Mouse (Mus musculus): Measurements from ENCODE around the gene Icam2. TPM values are rescaled to one million over a fixed set of nuclear protein-coding genes. Genes with fewer than 3 reads are reported as not detected.

Icam2 gene
- polyA plus RNA-seq, 1 experiment from 2014 or later = 24.5 TPM

DNA sequence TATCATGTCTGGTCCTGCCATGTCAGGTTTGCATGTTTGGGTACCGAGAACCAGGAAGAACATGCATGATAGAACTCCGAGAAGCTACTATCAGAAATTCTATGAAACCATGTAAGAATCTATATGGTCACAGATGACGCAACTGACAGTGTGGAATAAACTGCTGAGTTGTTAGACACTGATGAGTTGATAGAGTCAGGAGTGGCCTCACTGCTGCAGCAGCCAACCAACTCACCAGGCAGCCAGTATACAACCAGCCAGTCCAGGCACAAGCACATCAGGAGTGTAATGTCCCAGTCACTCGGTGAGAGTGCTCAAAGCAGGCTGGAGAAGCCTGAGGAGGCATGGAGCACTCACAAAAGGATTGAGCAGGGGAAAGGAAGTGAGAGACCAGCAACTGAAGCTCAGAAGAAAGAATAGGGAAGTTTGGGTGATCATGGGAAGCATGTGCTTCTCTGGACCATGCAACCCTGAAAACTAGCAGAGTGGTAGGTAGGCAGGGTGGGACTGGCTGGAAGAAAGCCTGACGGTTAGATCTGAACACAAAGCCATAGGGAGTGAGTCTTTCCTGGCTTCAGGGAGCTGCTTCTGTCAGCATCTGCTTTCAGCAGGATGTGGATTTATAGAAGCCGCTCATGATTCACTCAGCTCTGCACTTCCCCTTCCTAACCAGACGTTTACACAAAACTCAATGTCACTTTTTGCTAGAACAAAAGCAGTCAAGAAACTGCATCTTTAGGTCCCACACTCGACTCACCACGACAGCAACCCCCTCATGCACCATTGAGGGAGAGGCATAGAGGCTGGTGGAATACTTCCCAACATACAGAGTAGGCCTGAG, 31.6 kb upstream of the Icam2 start:
- Histone ChIP-seq H3K9ac (ENCODE audit: low read length) (no peak overlapping the region), H3K4me3 (ENCODE audit: low read depth, low read length) (no peak overlapping the region), H3K27ac (replicated peaks; ENCODE audit: low read depth, low read length) (no peak overlapping the region), H3K27me3 (ENCODE audit: control insufficient read depth, insufficient read depth, low read length) (no peaks in the 10 kb centered on the region), H3K9me3 (ENCODE audit: control insufficient read depth, low read length) (no peaks in the 10 kb centered on the region), H3K4me2 (ENCODE audit: low read depth, severe bottlenecking) (no peak overlapping the region), H3K36me3 (ENCODE audit: control insufficient read depth, insufficient read depth, low read length) (no peaks in the 10 kb centered on the region), H3K4me1 (ENCODE audit: control insufficient read depth, insufficient read depth, low read length) (no peaks in the 10 kb centered on the region)
- DNase-seq (ENCODE audit: low spot score) (no peak), ATAC-seq (ENCODE audit: insufficient number of reproducible peaks, low FRiP score, low TSS enrichment, low read depth) (no peak)
- 84% methylated on average over 9 of the region's 9 CpGs for WGBS

DNA sequence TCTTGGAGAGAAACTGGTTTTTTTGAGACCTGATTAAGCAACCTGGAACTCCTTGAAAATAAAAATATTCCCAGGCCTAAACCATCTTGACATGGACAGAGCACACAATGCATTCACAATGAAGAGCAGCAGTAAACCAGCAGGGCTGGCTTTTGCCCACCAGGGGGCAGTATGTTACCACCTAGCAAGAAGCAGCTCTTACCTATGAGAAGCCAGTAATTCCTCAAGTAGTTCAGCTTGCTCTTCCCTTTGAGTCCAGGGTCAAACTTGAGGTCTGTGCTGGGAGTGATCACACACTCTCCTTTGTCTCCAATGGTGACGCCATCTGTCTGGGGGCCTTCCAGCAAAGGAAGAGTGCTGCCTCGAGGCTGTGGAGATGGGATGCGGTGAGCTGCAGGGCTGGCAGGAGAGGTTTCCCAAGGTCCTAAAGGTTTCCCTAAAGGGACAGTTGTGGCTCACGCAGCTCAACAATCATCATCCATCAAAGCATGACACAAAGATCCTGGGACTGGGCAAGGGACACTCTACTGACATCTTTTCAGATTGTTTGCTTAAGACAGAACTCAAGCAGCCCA, 30.8 kb upstream of the Icam2 start:
- ATAC-seq (ENCODE audit: insufficient number of reproducible peaks, low FRiP score, low TSS enrichment, low read depth) = 0 out of 2 replicates have a peak, but pooled peaks have one; percentile 31
- Histone ChIP-seq H3K4me1 (ENCODE audit: control insufficient read depth, insufficient read depth, low read length) (no peaks in the 10 kb centered on the region), H3K9me3 (ENCODE audit: control insufficient read depth, low read length) (no peaks in the 10 kb centered on the region), H3K4me3 (ENCODE audit: low read depth, low read length) (no peak overlapping the region), H3K4me2 (ENCODE audit: low read depth, severe bottlenecking) (no peak overlapping the region), H3K9ac (ENCODE audit: low read length) (no peak overlapping the region), H3K36me3 (ENCODE audit: control insufficient read depth, insufficient read depth, low read length) (no peaks in the 10 kb centered on the region), H3K27me3 (ENCODE audit: control insufficient read depth, insufficient read depth, low read length) (no peaks in the 10 kb centered on the region), H3K27ac (replicated peaks; ENCODE audit: low read depth, low read length) (no peak overlapping the region)
- 42% methylated on average over 4 of the region's 4 CpGs for WGBS
- DNase-seq (ENCODE audit: low spot score) = peak; percentile 92

DNA sequence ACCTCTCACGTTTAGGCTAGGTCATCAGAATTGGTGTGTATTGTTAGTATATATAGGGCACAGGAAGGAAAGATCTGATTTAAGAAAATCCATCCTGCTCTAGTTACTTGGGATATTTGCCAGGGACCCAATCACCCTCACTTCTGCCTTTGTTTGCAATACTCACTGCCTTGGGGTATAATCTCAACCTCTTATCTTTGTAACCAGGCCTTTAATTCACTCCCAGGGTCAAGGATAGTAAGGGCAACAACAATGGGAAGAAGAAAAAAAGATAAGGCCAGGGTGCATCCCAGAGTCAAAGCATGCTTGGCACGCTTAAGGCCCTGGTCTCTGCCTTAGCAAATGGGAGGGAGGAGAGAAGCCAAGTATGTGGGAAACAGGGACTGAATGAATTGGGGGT, 30.0 kb upstream of the Icam2 start:
- Histone ChIP-seq H3K9ac (ENCODE audit: low read length) (no peak overlapping the region), H3K9me3 (ENCODE audit: control insufficient read depth, low read length) (no peaks in the 10 kb centered on the region), H3K4me3 (ENCODE audit: low read depth, low read length) (no peak overlapping the region), H3K36me3 (ENCODE audit: control insufficient read depth, insufficient read depth, low read length) (no peaks in the 10 kb centered on the region), H3K27me3 (ENCODE audit: control insufficient read depth, insufficient read depth, low read length) (no peaks in the 10 kb centered on the region), H3K4me1 (ENCODE audit: control insufficient read depth, insufficient read depth, low read length) (no peaks in the 10 kb centered on the region), H3K27ac (replicated peaks; ENCODE audit: low read depth, low read length) (no peak overlapping the region), H3K4me2 (ENCODE audit: low read depth, severe bottlenecking) (no peak overlapping the region)
- ATAC-seq (ENCODE audit: insufficient number of reproducible peaks, low FRiP score, low TSS enrichment, low read depth) (no peak), DNase-seq (ENCODE audit: low spot score) (no peak)
- 86% methylated on average over 2 of the region's 2 CpGs for WGBS

DNA sequence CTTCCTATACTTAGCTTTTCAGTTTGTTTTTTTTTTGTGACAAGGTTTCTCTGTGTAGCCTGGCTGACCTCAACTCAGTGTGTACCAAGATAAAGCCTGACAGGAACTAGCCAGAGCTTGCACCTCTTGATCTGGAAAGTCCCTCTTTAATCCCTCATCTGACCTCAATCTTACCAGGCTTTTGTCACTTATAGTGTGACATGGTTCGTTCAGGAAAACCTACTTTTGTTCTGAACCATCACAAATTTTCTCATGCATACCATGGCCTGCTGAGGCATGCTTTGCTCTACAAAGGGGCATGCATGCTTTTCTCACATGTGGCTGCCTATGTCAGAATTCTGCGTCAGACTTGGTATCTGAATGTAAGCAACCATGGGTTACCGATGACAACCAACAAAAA, 28.5 kb upstream of the Icam2 start:
- Histone ChIP-seq H3K27me3 (ENCODE audit: control insufficient read depth, insufficient read depth, low read length) (no peaks in the 10 kb centered on the region), H3K4me2 (ENCODE audit: low read depth, severe bottlenecking) (no peak overlapping the region), H3K4me3 (ENCODE audit: low read depth, low read length) (no peak overlapping the region), H3K9ac (ENCODE audit: low read length) (no peak overlapping the region), H3K9me3 (ENCODE audit: control insufficient read depth, low read length) (no peaks in the 10 kb centered on the region), H3K27ac (replicated peaks; ENCODE audit: low read depth, low read length) (no peak overlapping the region), H3K36me3 (ENCODE audit: control insufficient read depth, insufficient read depth, low read length) (peaks cover 2% of the 10 kb centered on the region; the same call in 1 of the 2 replicates), H3K4me1 (ENCODE audit: control insufficient read depth, insufficient read depth, low read length) (no peaks in the 10 kb centered on the region)
- 87% methylated on average over 3 of the region's 3 CpGs for WGBS
- DNase-seq (ENCODE audit: low spot score) = no peak
- ATAC-seq (ENCODE audit: insufficient number of reproducible peaks, low FRiP score, low TSS enrichment, low read depth) = no peak

DNA sequence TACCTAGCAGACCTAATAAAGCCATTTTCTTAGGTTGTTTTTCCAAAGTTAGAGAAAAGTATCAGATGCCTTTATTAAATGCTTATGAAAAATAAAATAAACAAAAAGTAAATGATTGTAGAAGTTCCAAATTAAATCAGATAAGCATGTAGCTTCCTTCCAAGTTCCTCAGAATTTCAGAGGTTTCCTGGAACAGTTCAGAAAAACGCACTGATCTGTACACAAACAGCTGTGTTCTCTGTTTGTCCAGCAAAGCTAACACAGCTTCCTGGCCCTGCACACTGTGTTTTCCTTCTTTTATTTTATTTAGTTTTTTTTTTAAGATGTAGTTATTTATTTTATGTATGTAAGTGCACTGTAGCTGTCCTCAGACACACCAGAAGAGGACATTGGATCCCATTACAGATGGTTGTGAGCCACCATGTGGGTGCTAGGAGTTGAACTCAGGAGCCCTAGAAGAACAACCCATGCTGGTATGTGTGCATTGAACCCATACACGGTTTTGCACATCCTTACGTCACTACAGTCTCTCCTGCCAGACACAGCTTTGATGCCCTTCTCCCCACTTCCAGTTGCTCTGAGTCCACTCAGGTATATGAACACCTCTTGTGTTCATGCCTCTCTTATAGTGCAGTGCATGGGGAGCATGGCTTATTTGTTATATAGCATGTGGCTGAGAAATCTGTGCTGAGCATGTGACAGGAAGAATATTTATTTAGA, 24.9 kb upstream of the Icam2 start:
- DNase-seq (ENCODE audit: low spot score) (no peak), ATAC-seq (ENCODE audit: insufficient number of reproducible peaks, low FRiP score, low TSS enrichment, low read depth) (no peak)
- no peak overlapping the region for H3K9ac ChIP-seq (ENCODE audit: low read length)
- no peaks in the 10 kb centered on the region for H3K4me1 ChIP-seq (ENCODE audit: control insufficient read depth, insufficient read depth, low read length)
- H3K36me3 ChIP-seq (ENCODE audit: control insufficient read depth, insufficient read depth, low read length) = peaks cover 2% of the 10 kb centered on the region; the same call in 1 of the 2 replicates
- no peaks in the 10 kb centered on the region for H3K9me3 ChIP-seq (ENCODE audit: control insufficient read depth, low read length)
- no peak overlapping the region for H3K27ac ChIP-seq (replicated peaks; ENCODE audit: low read depth, low read length)
- H3K4me2 ChIP-seq (ENCODE audit: low read depth, severe bottlenecking) = no peak overlapping the region
- WGBS = 90% methylated on average over 3 of the region's 3 CpGs
- no peak overlapping the region for H3K4me3 ChIP-seq (ENCODE audit: low read depth, low read length)
- H3K27me3 ChIP-seq (ENCODE audit: control insufficient read depth, insufficient read depth, low read length) = no peaks in the 10 kb centered on the region

DNA sequence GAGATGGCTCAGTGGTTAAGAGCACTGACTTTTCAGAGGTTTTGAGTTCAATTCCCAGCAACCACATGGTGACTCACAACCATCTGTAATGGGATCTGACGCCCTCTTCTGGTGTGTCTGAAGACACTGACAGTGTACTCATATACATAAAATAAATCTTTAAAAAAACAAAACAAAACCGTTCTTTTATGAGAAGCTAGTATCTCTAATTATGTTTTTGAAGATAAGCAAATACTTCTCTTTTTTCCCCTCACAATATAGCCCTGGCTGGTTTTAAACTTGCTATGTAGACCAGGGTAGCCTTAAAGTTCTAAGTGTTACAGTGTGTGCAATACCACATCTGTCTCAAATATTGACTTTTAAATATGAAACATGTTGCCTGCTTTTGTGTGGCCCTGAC, 23.3 kb upstream of the Icam2 start:
- 87% methylated on average over 2 of the region's 2 CpGs for WGBS
- DNase-seq (ENCODE audit: low spot score) = no peak
- H3K27ac ChIP-seq (replicated peaks; ENCODE audit: low read depth, low read length) = no peak overlapping the region
- H3K9me3 ChIP-seq (ENCODE audit: control insufficient read depth, low read length) = no peaks in the 10 kb centered on the region
- peaks cover 2% of the 10 kb centered on the region; the same call in 1 of the 2 replicates for H3K36me3 ChIP-seq (ENCODE audit: control insufficient read depth, insufficient read depth, low read length)
- no peak for ATAC-seq (ENCODE audit: insufficient number of reproducible peaks, low FRiP score, low TSS enrichment, low read depth)
- H3K4me2 ChIP-seq (ENCODE audit: low read depth, severe bottlenecking) = no peak overlapping the region
- H3K27me3 ChIP-seq (ENCODE audit: control insufficient read depth, insufficient read depth, low read length) = no peaks in the 10 kb centered on the region
- no peak overlapping the region for H3K9ac ChIP-seq (ENCODE audit: low read length)
- no peak overlapping the region for H3K4me3 ChIP-seq (ENCODE audit: low read depth, low read length)
- no peaks in the 10 kb centered on the region for H3K4me1 ChIP-seq (ENCODE audit: control insufficient read depth, insufficient read depth, low read length)

DNA sequence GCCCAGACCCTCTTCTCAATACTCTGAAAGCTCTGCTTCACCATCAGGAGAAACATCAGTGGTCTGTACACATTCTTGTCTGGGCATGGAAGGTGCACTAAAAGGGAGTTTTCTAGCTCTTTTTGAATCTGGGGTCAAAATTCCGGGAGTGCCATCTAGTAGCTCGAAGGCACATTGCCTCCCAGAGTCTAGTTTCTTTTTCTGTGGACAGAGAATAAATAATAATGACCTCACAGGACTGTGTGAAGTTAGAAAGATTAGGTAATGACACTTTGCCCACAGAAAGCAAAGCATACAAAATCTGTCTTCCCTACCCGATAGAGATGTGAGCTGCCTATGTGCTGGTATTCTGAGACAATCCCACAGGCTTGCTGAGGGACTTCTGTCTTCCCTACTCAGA, 22.6 kb upstream of the Icam2 start:
- ATAC-seq (ENCODE audit: insufficient number of reproducible peaks, low FRiP score, low TSS enrichment, low read depth) (no peak), DNase-seq (ENCODE audit: low spot score) (no peak)
- no peak overlapping the region for H3K27ac ChIP-seq (replicated peaks; ENCODE audit: low read depth, low read length)
- H3K9me3 ChIP-seq (ENCODE audit: control insufficient read depth, low read length) = no peaks in the 10 kb centered on the region
- H3K4me1 ChIP-seq (ENCODE audit: control insufficient read depth, insufficient read depth, low read length) = no peaks in the 10 kb centered on the region
- peaks cover 2% of the 10 kb centered on the region; the same call in 1 of the 2 replicates for H3K36me3 ChIP-seq (ENCODE audit: control insufficient read depth, insufficient read depth, low read length)
- H3K9ac ChIP-seq (ENCODE audit: low read length) = no peak overlapping the region
- H3K4me2 ChIP-seq (ENCODE audit: low read depth, severe bottlenecking) = no peak overlapping the region
- H3K27me3 ChIP-seq (ENCODE audit: control insufficient read depth, insufficient read depth, low read length) = no peaks in the 10 kb centered on the region
- WGBS = 91% methylated on average over 3 of the region's 3 CpGs
- H3K4me3 ChIP-seq (ENCODE audit: low read depth, low read length) = no peak overlapping the region

DNA sequence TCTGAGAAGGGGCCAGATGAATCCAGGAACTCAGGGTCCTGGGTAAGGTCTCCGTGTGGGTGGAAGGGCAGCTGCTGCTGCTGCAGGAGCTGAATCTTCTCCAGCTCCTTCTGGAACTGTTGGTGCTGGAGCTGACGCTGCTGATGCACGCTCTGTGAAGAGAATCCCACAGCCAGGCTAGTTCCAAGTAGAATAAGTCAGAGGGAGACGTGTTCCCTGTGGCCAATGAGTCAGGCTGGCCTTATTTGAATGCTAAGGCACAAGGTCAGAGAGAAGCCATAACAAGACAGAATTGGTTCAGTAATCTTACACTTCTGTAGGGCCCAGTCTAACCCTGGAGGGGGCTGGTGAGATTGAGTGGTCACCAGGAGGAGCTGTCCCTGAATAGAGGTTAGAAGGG, 22.1 kb upstream of the Icam2 start:
- 76% methylated on average over 4 of the region's 4 CpGs for WGBS

More for the DNA sequence above, 22.1 kb upstream of the Icam2 start:
- DNase-seq (ENCODE audit: low spot score) (no peak), ATAC-seq (ENCODE audit: insufficient number of reproducible peaks, low FRiP score, low TSS enrichment, low read depth) (no peak)
- Histone ChIP-seq H3K4me3 (ENCODE audit: low read depth, low read length) (no peak overlapping the region), H3K4me2 (ENCODE audit: low read depth, severe bottlenecking) (no peak overlapping the region), H3K4me1 (ENCODE audit: control insufficient read depth, insufficient read depth, low read length) (no peaks in the 10 kb centered on the region), H3K36me3 (ENCODE audit: control insufficient read depth, insufficient read depth, low read length) (peaks cover 2% of the 10 kb centered on the region; the same call in 1 of the 2 replicates), H3K9ac (ENCODE audit: low read length) (no peak overlapping the region), H3K27me3 (ENCODE audit: control insufficient read depth, insufficient read depth, low read length) (no peaks in the 10 kb centered on the region), H3K9me3 (ENCODE audit: control insufficient read depth, low read length) (no peaks in the 10 kb centered on the region), H3K27ac (replicated peaks; ENCODE audit: low read depth, low read length) (no peak overlapping the region)
